Mouse (Mus musculus): ENCODE results near the gene Taf1c. TPM values are rescaled to one million over a fixed set of nuclear protein-coding genes. Genes with fewer than 3 reads are reported as not detected.

Gene Taf1c
- polyA plus RNA-seq, 1 experiment from 2014 or later, result 2.7 TPM

DNA sequence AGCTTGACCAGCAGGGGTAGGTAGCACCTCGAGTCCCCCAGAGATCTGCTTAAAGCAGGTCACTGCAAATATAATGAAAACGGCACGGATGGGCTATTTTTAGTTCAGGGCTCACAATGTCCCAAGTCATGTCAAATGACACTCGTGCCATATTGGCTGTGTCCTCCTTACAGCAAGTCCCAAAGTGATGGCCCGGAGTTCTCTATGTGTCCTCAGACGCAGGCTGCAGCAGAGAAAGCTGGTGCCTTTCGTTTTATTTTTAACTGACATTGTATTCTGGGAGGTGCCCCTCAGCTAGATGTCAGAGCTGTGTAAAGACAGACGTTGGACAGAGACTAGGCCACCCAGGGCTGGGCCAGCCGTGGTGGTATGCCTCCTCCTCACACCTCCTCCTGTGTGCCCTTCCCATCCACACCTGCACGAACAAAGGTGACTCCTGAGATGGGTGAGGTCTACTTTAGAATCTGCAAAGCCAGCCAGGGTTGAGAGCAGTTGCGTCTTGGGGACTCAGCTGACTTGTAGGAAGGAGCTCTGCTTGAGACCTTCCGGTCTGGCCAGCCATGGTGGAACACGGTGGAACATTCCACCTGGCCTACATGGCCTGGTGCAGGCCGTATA lies 15.9 kb upstream of the Taf1c start:
- WGBS (ENCODE audit: insufficient replicate concordance), result 74% methylated on average over 14 of the region's 14 CpGs
- no peak overlapping the region for H3K27ac ChIP-seq (ENCODE audit: low read depth)
- TF ChIP-seq EP300 (IDR thresholded peaks at IDR 0.05; ENCODE audit: low read depth), result no peak
- TF ChIP-seq CTCF (IDR thresholded peaks at IDR 0.05; ENCODE audit: low read depth), result no peak
- H3K9ac ChIP-seq (replicated peaks), result no peak overlapping the region
- H3K27me3 ChIP-seq (ENCODE audit: insufficient read depth, low read length), result no peaks in the 10 kb centered on the region
- no peak overlapping the region for H3K4me3 ChIP-seq (ENCODE audit: low read depth, low read length)
- no peaks in the 10 kb centered on the region for H3K9me3 ChIP-seq (ENCODE audit: low read length)
- no peak overlapping the region for H3K4me2 ChIP-seq (ENCODE audit: low read depth, low read length)
- H3K36me3 ChIP-seq (replicated peaks; ENCODE audit: insufficient read depth, low read length), result no peaks in the 10 kb centered on the region
- no peaks in the 10 kb centered on the region for H3K4me1 ChIP-seq (ENCODE audit: insufficient read depth)
- ATAC-seq (no peak), DNase-seq (no peak)

DNA sequence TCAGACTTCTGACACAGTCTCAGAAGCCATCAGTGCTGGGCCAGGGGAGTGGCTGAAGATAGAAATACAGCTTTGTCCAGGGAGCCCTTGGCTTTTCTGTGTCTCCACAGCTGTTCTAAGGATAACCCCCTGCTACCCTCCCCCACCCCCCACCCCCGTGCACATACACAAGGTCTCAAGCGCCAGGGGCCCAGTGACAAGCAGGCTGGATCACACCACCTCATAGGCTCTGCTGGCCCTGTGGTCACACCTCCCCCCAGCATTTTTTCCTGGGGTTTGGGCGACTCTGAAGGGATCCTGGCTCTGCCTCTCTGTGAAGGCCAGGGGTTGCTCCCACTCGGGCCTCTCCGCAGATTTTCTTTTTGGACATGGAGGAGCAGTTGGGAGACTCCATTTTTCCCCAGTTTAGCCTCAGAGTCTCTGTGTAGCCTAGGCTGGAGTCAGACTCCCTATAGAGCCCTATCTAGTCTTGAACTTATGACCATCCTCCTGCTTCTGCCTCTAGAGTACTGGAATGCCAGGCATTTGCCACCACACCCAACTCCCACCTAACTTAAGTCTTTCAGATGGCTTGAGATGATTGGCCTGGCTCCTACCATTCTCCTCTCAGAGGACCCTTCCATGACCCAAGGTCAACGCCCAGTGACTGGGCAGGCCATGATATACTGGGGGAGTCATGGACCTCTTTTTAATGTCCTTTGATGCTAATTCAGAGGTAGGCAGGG lies 15.3 kb upstream of the Taf1c start:
- Histone ChIP-seq H3K4me2 (ENCODE audit: low read depth, low read length) (no peak overlapping the region), H3K36me3 (replicated peaks; ENCODE audit: insufficient read depth, low read length) (no peaks in the 10 kb centered on the region)

DNA sequence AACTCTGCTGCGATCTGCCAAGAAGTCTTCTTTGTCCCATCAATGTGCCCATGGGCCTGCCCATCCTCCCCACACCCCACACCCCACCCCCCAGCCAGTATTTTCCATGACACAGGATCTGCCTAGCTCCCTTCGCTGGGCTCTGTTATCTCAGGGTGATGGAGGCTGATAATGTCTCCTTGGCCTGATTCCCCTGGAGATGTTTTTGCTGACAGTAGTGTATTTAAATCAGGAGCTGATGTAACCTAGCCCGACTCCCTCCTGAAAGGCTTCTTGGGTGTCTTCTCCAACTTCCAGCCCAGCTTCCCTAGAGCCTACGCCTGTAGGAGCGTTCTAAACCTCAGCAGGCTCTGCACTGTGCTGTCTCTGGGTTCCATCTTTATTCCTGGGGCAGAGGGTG lies 13.9 kb upstream of the Taf1c start:
- TF ChIP-seq EP300 (IDR thresholded peaks at IDR 0.05; ENCODE audit: low read depth) (no peak), CTCF (IDR thresholded peaks at IDR 0.05; ENCODE audit: low read depth) (no peak)
- Histone ChIP-seq H3K4me2 (ENCODE audit: low read depth, low read length) (no peak overlapping the region), H3K9ac (replicated peaks) (no peak overlapping the region), H3K4me1 (ENCODE audit: insufficient read depth) (no peaks in the 10 kb centered on the region), H3K36me3 (replicated peaks; ENCODE audit: insufficient read depth, low read length) (no peaks in the 10 kb centered on the region), H3K27ac (ENCODE audit: low read depth) (no peak overlapping the region), H3K27me3 (ENCODE audit: insufficient read depth, low read length) (no peaks in the 10 kb centered on the region), H3K9me3 (ENCODE audit: low read length) (no peaks in the 10 kb centered on the region), H3K4me3 (ENCODE audit: low read depth, low read length) (no peak overlapping the region)
- no peak for ATAC-seq
- DNase-seq, result no peak
- whole genome bisulfite sequencing (ENCODE audit: insufficient replicate concordance), result 48% methylated on average over 5 of the region's 5 CpGs

More for the DNA sequence above, 15.3 kb upstream of the Taf1c start:
- H3K27me3 ChIP-seq (ENCODE audit: insufficient read depth, low read length), result no peaks in the 10 kb centered on the region
- 64% methylated on average over 6 of the region's 6 CpGs for WGBS (ENCODE audit: insufficient replicate concordance)
- no peak for ATAC-seq
- H3K4me1 ChIP-seq (ENCODE audit: insufficient read depth), result no peaks in the 10 kb centered on the region
- H3K4me3 ChIP-seq (ENCODE audit: low read depth, low read length), result no peak overlapping the region
- no peaks in the 10 kb centered on the region for H3K9me3 ChIP-seq (ENCODE audit: low read length)
- DNase-seq, result no peak
- no peak for TF ChIP-seq CTCF (IDR thresholded peaks at IDR 0.05; ENCODE audit: low read depth)
- TF ChIP-seq EP300 (IDR thresholded peaks at IDR 0.05; ENCODE audit: low read depth), result no peak
- H3K9ac ChIP-seq (replicated peaks), result no peak overlapping the region
- no peak overlapping the region for H3K27ac ChIP-seq (ENCODE audit: low read depth)

DNA sequence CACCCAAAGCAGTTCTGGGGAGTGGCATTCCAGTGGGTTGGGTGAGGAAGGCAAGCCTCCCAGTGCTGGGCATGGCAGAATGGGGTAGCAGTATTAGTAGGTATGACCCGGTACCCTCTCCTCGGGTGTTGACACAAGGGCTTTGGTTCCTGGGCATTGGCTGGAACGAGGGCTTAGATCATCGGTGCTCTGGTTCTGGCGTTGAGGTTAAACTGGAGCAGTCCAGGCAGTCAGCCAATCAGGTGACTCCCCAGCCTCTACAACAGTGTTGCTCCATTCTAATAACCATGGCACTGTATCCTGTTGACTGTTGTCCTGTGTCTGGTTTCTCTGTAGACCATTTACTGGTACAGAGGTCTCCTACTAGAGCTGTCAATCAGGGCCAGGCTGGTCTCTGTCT lies 12.6 kb upstream of the Taf1c start:
- DNase-seq (no peak), ATAC-seq (0 out of 2 replicates have a peak, but pooled peaks have one; percentile 19)
- Histone ChIP-seq H3K4me2 (ENCODE audit: low read depth, low read length) (no peak overlapping the region), H3K9ac (replicated peaks) (no peak overlapping the region), H3K4me3 (ENCODE audit: low read depth, low read length) (no peak overlapping the region), H3K27me3 (ENCODE audit: insufficient read depth, low read length) (no peaks in the 10 kb centered on the region), H3K4me1 (ENCODE audit: insufficient read depth) (no peaks in the 10 kb centered on the region), H3K36me3 (replicated peaks; ENCODE audit: insufficient read depth, low read length) (no peaks in the 10 kb centered on the region), H3K9me3 (ENCODE audit: low read length) (no peaks in the 10 kb centered on the region), H3K27ac (ENCODE audit: low read depth) (no peak overlapping the region)
- TF ChIP-seq CTCF (IDR thresholded peaks at IDR 0.05; ENCODE audit: low read depth) (no peak), EP300 (IDR thresholded peaks at IDR 0.05; ENCODE audit: low read depth) (no peak)
- 80% methylated on average over 5 of the region's 5 CpGs for WGBS (ENCODE audit: insufficient replicate concordance)

DNA sequence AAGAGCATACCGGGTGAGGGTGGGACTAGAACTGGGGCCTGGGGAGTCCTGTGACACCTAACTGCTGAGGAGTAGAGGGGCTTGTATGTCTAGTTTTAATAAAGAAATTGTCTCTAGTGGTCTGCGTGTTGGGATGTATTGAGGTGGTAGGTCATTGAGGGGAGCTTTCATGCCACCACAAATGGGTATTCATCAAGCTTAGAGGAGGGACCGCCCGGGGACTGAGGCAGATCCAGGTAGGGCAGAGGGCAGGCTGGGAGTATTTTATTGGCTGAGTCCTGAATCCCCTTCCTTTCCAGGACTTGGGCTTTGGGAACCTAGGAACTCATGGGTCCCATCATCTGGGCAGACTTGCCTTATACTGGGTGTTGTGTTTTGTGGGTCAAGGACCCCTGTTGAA lies 11.8 kb upstream of the Taf1c start:
- WGBS (ENCODE audit: insufficient replicate concordance), result 93% methylated on average over 4 of the region's 4 CpGs
- TF ChIP-seq EP300 (IDR thresholded peaks at IDR 0.05; ENCODE audit: low read depth) (no peak), CTCF (IDR thresholded peaks at IDR 0.05; ENCODE audit: low read depth) (no peak)

DNA sequence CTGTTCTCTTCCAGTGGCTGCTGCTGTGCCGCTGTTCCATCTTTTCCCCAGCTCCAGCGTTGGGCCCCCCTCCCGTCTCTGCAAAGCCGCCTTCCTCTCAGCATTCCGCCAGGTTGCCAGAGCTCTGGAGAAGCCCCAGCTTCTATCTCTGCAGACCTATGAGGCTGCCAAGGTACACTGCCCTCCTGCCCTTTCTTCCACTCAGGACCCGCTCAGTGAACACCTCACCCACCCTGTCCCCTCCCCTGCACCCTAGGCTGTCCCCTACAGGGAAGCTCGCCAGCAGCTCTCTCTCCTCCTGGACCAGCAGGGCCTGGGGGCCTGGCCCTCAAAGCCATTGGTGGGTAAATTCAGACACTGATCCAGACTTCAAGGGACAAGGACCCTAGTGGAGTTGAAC lies 11.3 kb upstream of the Taf1c start:
- Histone ChIP-seq H3K4me2 (ENCODE audit: low read depth, low read length) (no peak overlapping the region), H3K4me3 (ENCODE audit: low read depth, low read length) (no peak overlapping the region), H3K36me3 (replicated peaks; ENCODE audit: insufficient read depth, low read length) (no peaks in the 10 kb centered on the region), H3K9ac (replicated peaks) (no peak overlapping the region), H3K27ac (ENCODE audit: low read depth) (no peak overlapping the region), H3K27me3 (ENCODE audit: insufficient read depth, low read length) (no peaks in the 10 kb centered on the region), H3K4me1 (ENCODE audit: insufficient read depth) (no peaks in the 10 kb centered on the region), H3K9me3 (ENCODE audit: low read length) (no peaks in the 10 kb centered on the region)
- TF ChIP-seq CTCF (IDR thresholded peaks at IDR 0.05; ENCODE audit: low read depth) (no peak), EP300 (IDR thresholded peaks at IDR 0.05; ENCODE audit: low read depth) (no peak)
- no peak for DNase-seq
- 78% methylated on average over 7 of the region's 7 CpGs for WGBS (ENCODE audit: insufficient replicate concordance)
- no peak for ATAC-seq

More for the DNA sequence above, 11.8 kb upstream of the Taf1c start:
- no peaks in the 10 kb centered on the region for H3K9me3 ChIP-seq (ENCODE audit: low read length)
- no peak overlapping the region for H3K9ac ChIP-seq (replicated peaks)
- no peak for ATAC-seq
- no peak overlapping the region for H3K27ac ChIP-seq (ENCODE audit: low read depth)
- H3K4me3 ChIP-seq (ENCODE audit: low read depth, low read length), result no peak overlapping the region
- no peaks in the 10 kb centered on the region for H3K4me1 ChIP-seq (ENCODE audit: insufficient read depth)
- H3K27me3 ChIP-seq (ENCODE audit: insufficient read depth, low read length), result no peaks in the 10 kb centered on the region
- no peak overlapping the region for H3K4me2 ChIP-seq (ENCODE audit: low read depth, low read length)
- no peaks in the 10 kb centered on the region for H3K36me3 ChIP-seq (replicated peaks; ENCODE audit: insufficient read depth, low read length)
- no peak for DNase-seq

All from liver, postnatal 0 days (tissue).